Mouse (Mus musculus): ENCODE results near the gene Taf1c. TPM values are rescaled to one million over a fixed set of nuclear protein-coding genes. Genes with fewer than 3 reads are reported as not detected.

Gene Taf1c
- polyA plus RNA-seq (2014; fragmentation: Nextera tagmentation; extraction: Ambion mirVana) = 11.7 and 14.1 TPM in 2 replicates

- Histone ChIP-seq H3K4me1 (ENCODE audit: control insufficient read depth, insufficient read depth, low read length) (peaks cover 6% of the 10 kb centered on the region), H3K27ac (ENCODE audit: low read depth, low read length) (no peak within 1 kb of the TSS), H3K9ac (ENCODE audit: low read length) (peak within 1 kb of the TSS; percentile 82), H3K4me2 (ENCODE audit: low read depth) (peak within 1 kb of the TSS; percentile 74), H3K36me3 (ENCODE audit: control insufficient read depth, insufficient read depth, low read length) (peaks cover 6% of the 10 kb centered on the region), H3K9me3 (ENCODE audit: control insufficient read depth, low read length) (no peaks in the 10 kb centered on the region), H3K27me3 (ENCODE audit: control insufficient read depth, insufficient read depth, low read length) (no peaks in the 10 kb centered on the region), H3K4me3 (ENCODE audit: low read depth, low read length) (peak within 1 kb of the TSS; percentile 84)
- 0% methylated on average over 23 of the region's 23 CpGs for WGBS
- peak; percentile 58; the same call in 1 of the 2 replicates for ATAC-seq (ENCODE audit: insufficient read depth, low FRiP score, low TSS enrichment)
- peak; percentile 93 for DNase-seq (ENCODE audit: low spot score)
These were observed at the start of gene Taf1c for GRCm38 (mm10) chr8:119604996-119605395. Taf1c (minus strand) TSS chr8:119605222.

- 47% methylated on average over 2 of the region's 2 CpGs for WGBS
- no peaks in the 10 kb centered on the region for H3K36me3 ChIP-seq (ENCODE audit: control insufficient read depth, insufficient read depth, low read length)
- no peaks in the 10 kb centered on the region for H3K9me3 ChIP-seq (ENCODE audit: control insufficient read depth, low read length)
- no peaks in the 10 kb centered on the region for H3K27me3 ChIP-seq (ENCODE audit: control insufficient read depth, insufficient read depth, low read length)
- no peak for ATAC-seq (ENCODE audit: insufficient read depth, low FRiP score, low TSS enrichment)
- H3K9ac ChIP-seq (ENCODE audit: low read length) = no peak overlapping the region
- H3K4me1 ChIP-seq (ENCODE audit: control insufficient read depth, insufficient read depth, low read length) = no peaks in the 10 kb centered on the region
- H3K4me3 ChIP-seq (ENCODE audit: low read depth, low read length) = no peak overlapping the region
- H3K27ac ChIP-seq (ENCODE audit: low read depth, low read length) = no peak overlapping the region
- DNase-seq (ENCODE audit: low spot score) = no peak
- no peak overlapping the region for H3K4me2 ChIP-seq (ENCODE audit: low read depth)
These were observed 46.3 kb upstream of the Taf1c start for GRCm38 (mm10) chr8:119651324-119651723.

GRCm38 (mm10) chr8:119646846-119647245 lies 41.8 kb upstream of the Taf1c start:
- WGBS = 86% methylated on average over 7 of the region's 7 CpGs
- no peak for ATAC-seq (ENCODE audit: insufficient read depth, low FRiP score, low TSS enrichment)

DNA sequence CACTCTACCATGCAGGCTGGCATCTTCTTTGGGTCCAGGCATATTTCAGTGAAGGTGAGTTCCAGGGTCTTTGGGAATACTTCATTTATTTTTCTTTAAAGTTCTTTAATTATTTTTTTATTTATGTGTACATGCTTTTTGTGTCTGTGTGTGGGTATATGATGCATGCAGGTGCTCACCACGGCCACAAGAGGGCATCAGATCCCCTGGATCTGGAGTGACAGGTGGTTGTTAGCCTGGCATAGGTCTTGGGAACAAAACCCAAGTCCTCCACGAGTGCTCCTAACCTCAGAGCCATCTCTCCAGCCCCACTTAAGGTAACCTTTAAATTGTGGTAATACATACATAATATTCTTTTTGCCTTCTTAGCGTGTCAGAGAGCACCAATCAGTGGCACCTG lies 41.2 kb upstream of the Taf1c start:
- H3K27me3 ChIP-seq (ENCODE audit: control insufficient read depth, insufficient read depth, low read length) = no peaks in the 10 kb centered on the region
- H3K4me2 ChIP-seq (ENCODE audit: low read depth) = no peak overlapping the region
- H3K36me3 ChIP-seq (ENCODE audit: control insufficient read depth, insufficient read depth, low read length) = no peaks in the 10 kb centered on the region
- H3K4me3 ChIP-seq (ENCODE audit: low read depth, low read length) = no peak overlapping the region
- H3K9me3 ChIP-seq (ENCODE audit: control insufficient read depth, low read length) = no peaks in the 10 kb centered on the region
- H3K4me1 ChIP-seq (ENCODE audit: control insufficient read depth, insufficient read depth, low read length) = no peaks in the 10 kb centered on the region
- no peak overlapping the region for H3K9ac ChIP-seq (ENCODE audit: low read length)
- H3K27ac ChIP-seq (ENCODE audit: low read depth, low read length) = no peak overlapping the region
- whole genome bisulfite sequencing = 72% methylated on average over 3 of the region's 3 CpGs
- DNase-seq (ENCODE audit: low spot score) (no peak), ATAC-seq (ENCODE audit: insufficient read depth, low FRiP score, low TSS enrichment) (no peak)

More at GRCm38 (mm10) chr8:119646846-119647245, 41.8 kb upstream of the Taf1c start:
- DNase-seq (ENCODE audit: low spot score) = no peak
- H3K9ac ChIP-seq (ENCODE audit: low read length) = no peak overlapping the region
- no peaks in the 10 kb centered on the region for H3K9me3 ChIP-seq (ENCODE audit: control insufficient read depth, low read length)
- no peak overlapping the region for H3K27ac ChIP-seq (ENCODE audit: low read depth, low read length)
- no peak overlapping the region for H3K4me3 ChIP-seq (ENCODE audit: low read depth, low read length)
- H3K36me3 ChIP-seq (ENCODE audit: control insufficient read depth, insufficient read depth, low read length) = no peaks in the 10 kb centered on the region
- H3K4me1 ChIP-seq (ENCODE audit: control insufficient read depth, insufficient read depth, low read length) = no peaks in the 10 kb centered on the region
- H3K4me2 ChIP-seq (ENCODE audit: low read depth) = no peak overlapping the region
- no peaks in the 10 kb centered on the region for H3K27me3 ChIP-seq (ENCODE audit: control insufficient read depth, insufficient read depth, low read length)

DNA sequence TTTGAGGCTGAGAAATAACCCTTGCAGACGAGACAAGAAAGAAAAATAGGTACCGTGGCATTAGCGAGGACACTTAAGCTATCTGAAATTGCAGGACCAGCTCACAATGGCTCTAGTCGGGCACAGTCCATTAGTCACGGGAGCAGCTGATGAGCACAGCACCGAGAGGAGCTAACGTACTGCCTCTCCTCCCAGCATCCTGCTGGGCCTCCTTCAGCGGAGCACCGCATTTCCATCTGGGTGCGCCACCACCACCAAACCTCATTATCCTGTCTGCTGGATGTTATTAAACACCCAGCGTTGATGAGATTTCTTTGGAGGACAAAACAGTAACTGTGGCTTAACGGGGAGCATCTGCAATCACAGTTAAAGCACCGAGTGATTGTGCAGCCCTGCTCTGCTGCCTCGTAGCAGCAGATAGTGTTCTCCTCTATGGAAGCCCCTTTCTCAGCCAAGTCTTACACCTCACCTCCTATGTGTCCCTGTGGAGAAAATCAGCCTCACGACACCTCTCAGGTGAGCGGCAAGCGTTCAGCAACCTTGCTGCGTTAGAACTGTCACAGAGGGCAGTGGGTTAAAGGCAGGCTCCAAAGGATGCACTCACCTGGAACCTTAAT lies 40.1 kb upstream of the Taf1c start:
- Histone ChIP-seq H3K9ac (ENCODE audit: low read length) (no peak overlapping the region), H3K27me3 (ENCODE audit: control insufficient read depth, insufficient read depth, low read length) (no peaks in the 10 kb centered on the region), H3K27ac (ENCODE audit: low read depth, low read length) (peak overlapping the region; percentile 36; the same call in 1 of the 2 replicates), H3K36me3 (ENCODE audit: control insufficient read depth, insufficient read depth, low read length) (no peaks in the 10 kb centered on the region), H3K4me2 (ENCODE audit: low read depth) (no peak overlapping the region), H3K4me3 (ENCODE audit: low read depth, low read length) (no peak overlapping the region), H3K4me1 (ENCODE audit: control insufficient read depth, insufficient read depth, low read length) (no peaks in the 10 kb centered on the region), H3K9me3 (ENCODE audit: control insufficient read depth, low read length) (no peaks in the 10 kb centered on the region)
- 56% methylated on average over 18 of the region's 18 CpGs for WGBS
- ATAC-seq (ENCODE audit: insufficient read depth, low FRiP score, low TSS enrichment) = peak; percentile 45
- DNase-seq (ENCODE audit: low spot score) = peak; percentile 53

GRCm38 (mm10) chr8:119644429-119644960 lies 39.5 kb upstream of the Taf1c start:
- Histone ChIP-seq H3K27me3 (ENCODE audit: control insufficient read depth, insufficient read depth, low read length) (no peaks in the 10 kb centered on the region), H3K27ac (ENCODE audit: low read depth, low read length) (no peak overlapping the region), H3K4me1 (ENCODE audit: control insufficient read depth, insufficient read depth, low read length) (no peaks in the 10 kb centered on the region), H3K9me3 (ENCODE audit: control insufficient read depth, low read length) (no peaks in the 10 kb centered on the region), H3K4me2 (ENCODE audit: low read depth) (no peak overlapping the region), H3K9ac (ENCODE audit: low read length) (no peak overlapping the region), H3K4me3 (ENCODE audit: low read depth, low read length) (no peak overlapping the region), H3K36me3 (ENCODE audit: control insufficient read depth, insufficient read depth, low read length) (no peaks in the 10 kb centered on the region)
- DNase-seq (ENCODE audit: low spot score) (no peak), ATAC-seq (ENCODE audit: insufficient read depth, low FRiP score, low TSS enrichment) (no peak)
- 87% methylated on average over 17 of the region's 17 CpGs for WGBS

DNA sequence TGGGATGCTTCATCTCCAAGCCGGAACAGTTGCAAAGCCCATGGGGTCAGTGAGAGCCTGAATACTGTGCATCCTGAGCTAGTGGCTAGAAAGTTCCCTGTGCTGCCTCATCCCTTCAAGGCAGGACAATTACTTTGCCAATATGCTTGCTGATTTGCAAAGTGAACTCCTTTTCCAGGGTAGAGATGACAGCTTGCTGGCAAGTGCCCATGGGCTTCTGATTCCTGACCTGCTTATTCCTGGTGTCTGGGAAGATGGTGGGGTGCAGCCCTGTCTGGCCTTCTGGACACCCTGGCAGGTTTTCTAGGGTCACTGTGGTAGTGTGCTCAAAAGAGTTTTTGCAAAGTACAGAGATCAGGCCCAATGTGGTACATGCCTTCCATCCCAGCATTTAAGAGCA lies 37.9 kb upstream of the Taf1c start:
- no peaks in the 10 kb centered on the region for H3K9me3 ChIP-seq (ENCODE audit: control insufficient read depth, low read length)
- H3K9ac ChIP-seq (ENCODE audit: low read length) = no peak overlapping the region
- no peak overlapping the region for H3K4me2 ChIP-seq (ENCODE audit: low read depth)
- ATAC-seq (ENCODE audit: insufficient read depth, low FRiP score, low TSS enrichment) = no peak
- H3K27ac ChIP-seq (ENCODE audit: low read depth, low read length) = no peak overlapping the region
- H3K4me1 ChIP-seq (ENCODE audit: control insufficient read depth, insufficient read depth, low read length) = no peaks in the 10 kb centered on the region
- no peak overlapping the region for H3K4me3 ChIP-seq (ENCODE audit: low read depth, low read length)
- DNase-seq (ENCODE audit: low spot score) = no peak
- no peaks in the 10 kb centered on the region for H3K36me3 ChIP-seq (ENCODE audit: control insufficient read depth, insufficient read depth, low read length)
- H3K27me3 ChIP-seq (ENCODE audit: control insufficient read depth, insufficient read depth, low read length) = no peaks in the 10 kb centered on the region
- 97% methylated on average over 1 of the region's 1 CpGs for WGBS

DNA sequence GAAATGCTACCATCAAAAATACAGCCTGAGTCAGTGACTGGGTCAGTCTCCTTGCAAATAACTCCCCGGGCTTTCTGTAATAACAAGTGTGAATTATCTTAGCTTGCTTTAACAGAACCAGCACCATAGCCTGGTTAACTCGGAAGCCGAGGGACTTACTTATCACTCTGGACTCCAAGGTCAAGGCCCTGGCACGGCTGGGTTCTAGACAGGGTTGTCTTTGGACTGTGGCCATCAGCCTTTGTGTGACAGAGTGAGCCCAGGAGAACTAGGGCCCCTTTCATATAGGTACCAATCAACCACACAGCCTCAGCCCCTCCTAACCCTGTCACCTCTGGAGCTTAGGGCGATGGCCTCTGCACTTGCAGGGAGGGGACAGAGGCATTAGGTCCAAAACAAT lies 36.0 kb upstream of the Taf1c start:
- Histone ChIP-seq H3K27me3 (ENCODE audit: control insufficient read depth, insufficient read depth, low read length) (no peaks in the 10 kb centered on the region), H3K27ac (ENCODE audit: low read depth, low read length) (no peak overlapping the region), H3K36me3 (ENCODE audit: control insufficient read depth, insufficient read depth, low read length) (no peaks in the 10 kb centered on the region), H3K4me3 (ENCODE audit: low read depth, low read length) (no peak overlapping the region), H3K9ac (ENCODE audit: low read length) (no peak overlapping the region), H3K9me3 (ENCODE audit: control insufficient read depth, low read length) (no peaks in the 10 kb centered on the region), H3K4me1 (ENCODE audit: control insufficient read depth, insufficient read depth, low read length) (no peaks in the 10 kb centered on the region), H3K4me2 (ENCODE audit: low read depth) (no peak overlapping the region)
- WGBS = 85% methylated on average over 5 of the region's 5 CpGs
- ATAC-seq (ENCODE audit: insufficient read depth, low FRiP score, low TSS enrichment) = no peak
- DNase-seq (ENCODE audit: low spot score) = no peak

- H3K36me3 ChIP-seq (ENCODE audit: control insufficient read depth, insufficient read depth, low read length) = no peaks in the 10 kb centered on the region
- no peaks in the 10 kb centered on the region for H3K27me3 ChIP-seq (ENCODE audit: control insufficient read depth, insufficient read depth, low read length)
- DNase-seq (ENCODE audit: low spot score) (no peak), ATAC-seq (ENCODE audit: insufficient read depth, low FRiP score, low TSS enrichment) (no peak)
- no peak overlapping the region for H3K4me2 ChIP-seq (ENCODE audit: low read depth)
- H3K27ac ChIP-seq (ENCODE audit: low read depth, low read length) = no peak overlapping the region
- no peaks in the 10 kb centered on the region for H3K4me1 ChIP-seq (ENCODE audit: control insufficient read depth, insufficient read depth, low read length)
- H3K9me3 ChIP-seq (ENCODE audit: control insufficient read depth, low read length) = no peaks in the 10 kb centered on the region
- no peak overlapping the region for H3K9ac ChIP-seq (ENCODE audit: low read length)
- 35% methylated on average over 7 of the region's 7 CpGs for WGBS
- no peak overlapping the region for H3K4me3 ChIP-seq (ENCODE audit: low read depth, low read length)
These were observed 34.8 kb upstream of the Taf1c start for GRCm38 (mm10) chr8:119639798-119640197.

Data from neural tube, embryonic 11.5 days (tissue).